Mouse (Mus musculus): ENCODE measurements at regions not wholly inside any gene's neighbourhood (a gene's known extent, or its start where the extent isn't known, plus 50 kb on each side); places are given as distances from the start of the nearest gene placed in this dataset.

DNA sequence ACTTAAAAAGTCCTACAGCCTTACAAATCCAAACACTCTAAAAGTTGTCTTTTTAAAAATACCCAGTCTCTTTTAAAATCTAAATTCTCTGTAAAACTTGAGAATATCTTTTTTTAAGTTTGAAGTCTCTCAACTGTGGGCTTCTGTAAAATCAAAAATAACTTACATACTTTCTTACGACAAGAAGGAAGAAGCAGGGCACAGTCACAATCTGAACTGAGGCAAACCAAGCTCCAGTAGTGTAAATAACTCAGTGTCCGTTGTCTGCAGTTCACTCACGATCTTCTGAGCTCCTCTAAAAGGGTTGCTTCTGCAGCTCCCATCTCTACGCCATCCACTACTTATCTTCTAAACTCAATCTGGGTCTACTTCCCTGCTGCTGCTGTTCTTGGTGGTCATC, 512.5 kb downstream of the Pdcd6ip start:
- H3K36me3 ChIP-seq (ENCODE audit: control insufficient read depth, insufficient read depth, low read length) = no peaks in the 10 kb centered on the region
- H3K27me3 ChIP-seq (replicated peaks; ENCODE audit: control insufficient read depth, insufficient read depth, low read length) = no peaks in the 10 kb centered on the region
- no peaks in the 10 kb centered on the region for H3K4me1 ChIP-seq (ENCODE audit: control insufficient read depth, insufficient read depth, low read length)
- TF ChIP-seq POLR2A (IDR thresholded peaks at IDR 0.05; ENCODE audit: low read depth, low read length) (no peak), CTCF (conservative IDR thresholded peaks at IDR 0.05; ENCODE audit: insufficient read depth, insufficient read length, low read depth, low read length) (no peak)
- no peak overlapping the region for H3K27ac ChIP-seq (ENCODE audit: insufficient read depth, low read depth, low read length)
- WGBS = 90% methylated on average over 4 of the region's 4 CpGs
- H3K4me3 ChIP-seq (ENCODE audit: insufficient read depth, low read depth, low read length) = no peak overlapping the region
- no peak for DNase-seq

DNA sequence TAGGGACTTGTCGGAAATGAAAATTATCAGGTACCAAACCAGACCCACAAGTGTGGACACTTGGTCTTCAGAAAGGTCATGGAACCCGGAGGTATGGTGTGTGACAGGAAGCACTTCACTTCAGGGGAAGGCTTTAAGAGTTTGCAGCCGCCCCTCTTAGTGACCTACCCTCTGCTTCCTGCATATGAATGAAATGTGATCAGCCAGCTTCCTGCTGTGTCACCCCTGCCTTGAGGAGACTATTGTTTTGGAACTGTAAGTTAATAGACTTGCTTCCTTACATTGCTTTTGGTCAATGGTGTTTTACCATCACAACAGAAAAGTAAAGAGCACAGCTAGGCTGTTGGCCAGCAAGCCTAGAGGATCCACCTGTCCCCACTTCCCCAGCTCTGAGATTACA, 515.3 kb downstream of the Pdcd6ip start:
- no peak overlapping the region for H3K4me3 ChIP-seq (ENCODE audit: insufficient read depth, low read depth, low read length)
- DNase-seq = no peak
- H3K27me3 ChIP-seq (replicated peaks; ENCODE audit: control insufficient read depth, insufficient read depth, low read length) = no peaks in the 10 kb centered on the region
- no peaks in the 10 kb centered on the region for H3K36me3 ChIP-seq (ENCODE audit: control insufficient read depth, insufficient read depth, low read length)
- H3K27ac ChIP-seq (ENCODE audit: insufficient read depth, low read depth, low read length) = no peak overlapping the region
- TF ChIP-seq CTCF (conservative IDR thresholded peaks at IDR 0.05; ENCODE audit: insufficient read depth, insufficient read length, low read depth, low read length) = no peak
- no peak for TF ChIP-seq POLR2A (IDR thresholded peaks at IDR 0.05; ENCODE audit: low read depth, low read length)
- H3K4me1 ChIP-seq (ENCODE audit: control insufficient read depth, insufficient read depth, low read length) = no peaks in the 10 kb centered on the region
- 58% methylated on average over 3 of the region's 3 CpGs for WGBS

DNA sequence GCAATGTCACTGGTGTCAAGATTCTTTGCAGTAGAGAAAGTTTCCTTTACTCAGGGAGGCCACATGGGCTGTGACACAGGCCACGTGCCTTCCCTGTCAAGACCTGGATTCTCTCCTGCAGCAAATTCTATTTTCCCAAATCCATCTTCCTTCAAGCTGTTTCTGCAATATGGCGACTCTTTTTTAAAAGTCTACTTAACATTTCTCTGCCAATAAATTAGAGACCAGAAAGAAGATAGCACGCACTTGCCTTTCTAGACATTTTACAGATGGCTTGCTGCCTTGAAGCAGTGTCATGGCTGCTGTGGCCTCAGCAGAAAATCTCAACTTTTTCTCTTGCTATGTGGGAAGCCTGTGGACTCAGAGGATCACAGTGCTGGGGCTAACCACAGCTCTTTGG, 516.9 kb downstream of the Pdcd6ip start:
- H3K4me3 ChIP-seq (ENCODE audit: insufficient read depth, low read depth, low read length) = no peak overlapping the region
- TF ChIP-seq CTCF (conservative IDR thresholded peaks at IDR 0.05; ENCODE audit: insufficient read depth, insufficient read length, low read depth, low read length) (no peak), POLR2A (IDR thresholded peaks at IDR 0.05; ENCODE audit: low read depth, low read length) (no peak)
- no peak overlapping the region for H3K27ac ChIP-seq (ENCODE audit: insufficient read depth, low read depth, low read length)
- WGBS = 75% methylated on average over 3 of the region's 3 CpGs
- H3K27me3 ChIP-seq (replicated peaks; ENCODE audit: control insufficient read depth, insufficient read depth, low read length) = no peaks in the 10 kb centered on the region
- DNase-seq = no peak
- no peaks in the 10 kb centered on the region for H3K36me3 ChIP-seq (ENCODE audit: control insufficient read depth, insufficient read depth, low read length)
- no peaks in the 10 kb centered on the region for H3K4me1 ChIP-seq (ENCODE audit: control insufficient read depth, insufficient read depth, low read length)

DNA sequence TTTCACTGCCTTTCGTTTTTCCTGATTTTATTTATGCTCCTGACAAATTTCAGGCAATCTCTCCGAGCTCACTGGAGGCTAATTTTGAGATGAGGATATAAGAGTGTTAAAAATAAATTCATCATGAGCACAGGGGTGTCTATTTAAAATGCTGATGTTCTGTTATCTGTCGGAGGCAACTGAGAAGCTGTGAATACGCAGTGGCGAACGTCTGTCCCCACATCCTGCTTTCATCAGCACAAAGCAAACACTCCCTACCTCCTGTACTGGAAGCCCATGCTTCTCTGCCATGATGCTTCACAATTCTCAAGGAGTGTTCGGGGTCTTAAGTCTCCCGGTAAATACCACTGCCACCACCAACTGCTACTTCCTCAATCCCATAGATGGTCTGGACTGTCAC, 526.9 kb downstream of the Pdcd6ip start:
- H3K27me3 ChIP-seq (replicated peaks; ENCODE audit: control insufficient read depth, insufficient read depth, low read length) = no peaks in the 10 kb centered on the region; the same call in 1 of the 2 replicates
- no peaks in the 10 kb centered on the region for H3K36me3 ChIP-seq (ENCODE audit: control insufficient read depth, insufficient read depth, low read length)
- no peak overlapping the region for H3K27ac ChIP-seq (ENCODE audit: insufficient read depth, low read depth, low read length)
- no peak overlapping the region for H3K4me3 ChIP-seq (ENCODE audit: insufficient read depth, low read depth, low read length)
- H3K4me1 ChIP-seq (ENCODE audit: control insufficient read depth, insufficient read depth, low read length) = no peaks in the 10 kb centered on the region
- TF ChIP-seq POLR2A (IDR thresholded peaks at IDR 0.05; ENCODE audit: low read depth, low read length) (no peak), CTCF (conservative IDR thresholded peaks at IDR 0.05; ENCODE audit: insufficient read depth, insufficient read length, low read depth, low read length) (no peak)
- WGBS = 72% methylated on average over 8 of the region's 8 CpGs
- no peak for DNase-seq

DNA sequence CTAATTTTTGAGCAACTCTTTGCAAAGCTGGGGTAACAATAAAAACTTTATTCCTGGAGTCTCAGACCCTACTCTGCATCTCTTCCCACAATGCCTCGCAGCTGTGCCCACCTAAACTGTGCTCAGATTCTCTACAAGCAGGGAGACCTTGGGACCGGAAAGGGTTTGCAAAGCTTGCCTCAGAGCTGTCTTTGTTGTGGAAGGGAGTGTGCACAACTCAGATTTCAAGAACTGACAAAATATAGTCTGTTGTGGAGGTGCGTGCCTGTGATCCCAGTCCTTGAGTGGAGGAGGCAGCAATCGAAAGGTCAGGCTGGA, 530.2 kb downstream of the Pdcd6ip start:
- TF ChIP-seq POLR2A (IDR thresholded peaks at IDR 0.05; ENCODE audit: low read depth, low read length) = no peak
- no peak for TF ChIP-seq CTCF (conservative IDR thresholded peaks at IDR 0.05; ENCODE audit: insufficient read depth, insufficient read length, low read depth, low read length)
- Histone ChIP-seq H3K27ac (ENCODE audit: insufficient read depth, low read depth, low read length) (no peak overlapping the region), H3K4me1 (ENCODE audit: control insufficient read depth, insufficient read depth, low read length) (no peaks in the 10 kb centered on the region), H3K4me3 (ENCODE audit: insufficient read depth, low read depth, low read length) (no peak overlapping the region), H3K27me3 (replicated peaks; ENCODE audit: control insufficient read depth, insufficient read depth, low read length) (no peaks in the 10 kb centered on the region), H3K36me3 (ENCODE audit: control insufficient read depth, insufficient read depth, low read length) (no peaks in the 10 kb centered on the region)
- DNase-seq = no peak
- 56% methylated on average over 4 of the region's 4 CpGs for WGBS

DNA sequence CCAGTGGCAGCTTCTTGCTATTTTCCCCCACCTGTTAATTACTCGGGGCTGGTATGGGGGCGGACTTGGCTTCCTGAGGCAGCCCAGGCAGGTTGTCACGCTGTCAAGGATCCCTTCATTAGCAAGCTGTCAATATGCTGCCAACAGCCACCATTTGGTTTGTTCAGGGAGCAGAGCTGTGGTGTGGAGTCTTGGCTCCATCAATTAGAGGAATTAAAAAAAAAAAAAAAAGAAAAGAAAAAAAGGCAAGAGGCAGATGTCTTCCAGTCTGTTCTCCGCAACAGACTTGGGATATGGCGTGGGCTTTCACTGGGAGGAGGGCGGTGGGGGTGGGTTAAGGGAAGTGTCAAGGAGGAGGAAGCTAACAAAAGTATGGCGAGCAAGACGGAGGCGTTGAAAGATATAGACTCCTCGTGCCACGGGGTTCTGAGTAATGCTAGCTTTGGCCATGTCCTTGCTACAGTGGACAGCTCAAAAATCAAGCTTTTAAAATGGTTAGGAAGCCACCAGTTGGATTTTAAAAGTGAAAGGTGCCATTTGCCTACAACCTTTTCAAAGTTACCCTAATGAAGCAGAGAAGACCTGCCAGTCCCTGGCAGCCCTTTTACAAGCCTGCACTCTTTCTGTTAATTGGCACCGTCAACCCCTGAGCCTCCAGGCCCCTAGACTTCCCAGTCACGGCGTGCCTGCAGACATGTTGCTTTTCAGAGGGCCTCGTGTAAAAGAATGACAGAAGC, 530.7 kb downstream of the Pdcd6ip start:
- no peak for TF ChIP-seq CTCF (conservative IDR thresholded peaks at IDR 0.05; ENCODE audit: insufficient read depth, insufficient read length, low read depth, low read length)
- no peak for TF ChIP-seq POLR2A (IDR thresholded peaks at IDR 0.05; ENCODE audit: low read depth, low read length)
- WGBS = 38% methylated on average over 15 of the region's 15 CpGs
- no peaks in the 10 kb centered on the region for H3K27me3 ChIP-seq (replicated peaks; ENCODE audit: control insufficient read depth, insufficient read depth, low read length)
- no peak overlapping the region for H3K4me3 ChIP-seq (ENCODE audit: insufficient read depth, low read depth, low read length)
- H3K36me3 ChIP-seq (ENCODE audit: control insufficient read depth, insufficient read depth, low read length) = no peaks in the 10 kb centered on the region
- H3K4me1 ChIP-seq (ENCODE audit: control insufficient read depth, insufficient read depth, low read length) = no peaks in the 10 kb centered on the region
- no peak for DNase-seq
- no peak overlapping the region for H3K27ac ChIP-seq (ENCODE audit: insufficient read depth, low read depth, low read length)

DNA sequence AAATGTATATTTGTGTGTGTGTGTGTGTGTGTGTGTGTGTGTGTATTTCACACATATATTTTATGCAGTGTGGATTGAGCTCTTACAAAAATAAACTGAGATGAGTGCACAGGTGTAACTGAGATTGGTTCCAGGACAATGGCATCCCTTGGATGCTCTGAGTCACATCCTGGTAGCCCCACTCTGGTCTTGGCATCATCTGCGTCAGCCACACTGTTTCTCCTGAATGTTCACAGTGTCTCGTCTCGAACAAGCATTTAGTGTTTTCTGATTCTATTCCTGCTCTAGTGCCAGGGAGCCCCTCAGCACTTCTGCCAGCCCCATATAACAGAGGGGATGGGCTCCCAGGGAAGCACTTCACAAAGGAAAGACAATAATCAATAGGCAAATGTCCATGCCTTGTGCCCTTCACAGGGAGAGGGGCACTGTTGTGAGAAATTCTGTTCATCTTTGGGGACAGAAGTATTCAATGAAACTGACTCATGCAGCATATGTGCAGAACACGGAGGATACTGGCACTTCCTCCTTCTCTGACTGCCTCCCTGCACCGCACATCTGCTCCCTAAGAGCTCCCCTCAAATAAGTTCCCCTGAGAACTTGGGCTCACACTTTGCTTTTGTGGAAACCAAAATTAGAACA, 536.2 kb downstream of the Pdcd6ip start:
- TF ChIP-seq CTCF (conservative IDR thresholded peaks at IDR 0.05; ENCODE audit: insufficient read depth, insufficient read length, low read depth, low read length) (no peak), POLR2A (IDR thresholded peaks at IDR 0.05; ENCODE audit: low read depth, low read length) (no peak)
- 83% methylated on average over 5 of the region's 5 CpGs for WGBS
- H3K4me1 ChIP-seq (ENCODE audit: control insufficient read depth, insufficient read depth, low read length) = no peaks in the 10 kb centered on the region; the same call in 1 of the 2 replicates
- H3K4me3 ChIP-seq (ENCODE audit: insufficient read depth, low read depth, low read length) = no peak overlapping the region
- DNase-seq = no peak
- no peaks in the 10 kb centered on the region for H3K36me3 ChIP-seq (ENCODE audit: control insufficient read depth, insufficient read depth, low read length)
- H3K27ac ChIP-seq (ENCODE audit: insufficient read depth, low read depth, low read length) = no peak overlapping the region
- no peaks in the 10 kb centered on the region for H3K27me3 ChIP-seq (replicated peaks; ENCODE audit: control insufficient read depth, insufficient read depth, low read length)
